8 mouse cellular contexts compared by ENCODE assay signal in genomic region chr8:106935324-106935869, GRCm38 (mm10). TPM values are rescaled to one million over a fixed set of nuclear protein-coding genes. Genes with fewer than 3 reads are reported as not detected.
DNase-seq lines count a peak whose midpoint lies in the region; ATAC-seq and TF ChIP-seq lines count a peak whose summit lies in the region.

Gene Sntb2, plus strand, starts transcription at chr8:106935750.

- no peaks in the 10 kb centered on the region for H3K36me3 ChIP-seq in forebrain, postnatal 0 days (ENCODE audit: insufficient read depth)
- no peaks in the 10 kb centered on the region; the same call in 1 of the 2 replicates for H3K36me3 ChIP-seq in lung, embryonic 16.5 days (ENCODE audit: control insufficient read depth, insufficient read depth, low read length)

- no peak for TF ChIP-seq CTCF in forebrain, postnatal 0 days (IDR thresholded peaks at IDR 0.05; ENCODE audit: low read depth)

- H3K4me3 ChIP-seq in forebrain, postnatal 0 days (ENCODE audit: low read depth, low read length) = peak within 1 kb of the TSS; percentile 78
- peak within 1 kb of the TSS; percentile 98 for H3K4me3 ChIP-seq in lung, embryonic 16.5 days (ENCODE audit: low read length)

- WGBS in forebrain, postnatal 0 days = under 1% methylated on average over 41 of the region's 41 CpGs
- WGBS in lung, embryonic 16.5 days = under 1% methylated on average over 35 of the region's 41 CpGs

- ATAC-seq in cerebellum, adult (ENCODE audit: insufficient number of reproducible peaks, low FRiP score, low TSS enrichment) = peak; percentile 73
- ATAC-seq in forebrain, postnatal 0 days = peak; percentile 88
- ATAC-seq in hematopoietic stem cell, adult 5-6 weeks (replicated peaks in 1 of 2; ENCODE audit: insufficient read depth in 1 of 2, low FRiP score in 2 of 2, low TSS enrichment in 1 of 2, low read depth in 1 of 2, poor library complexity in 2 of 2, severe bottlenecking in 2 of 2) = peak; percentile 58 to 82
- peak; percentile 90 for ATAC-seq in lung, embryonic 16.5 days (ENCODE audit: low read depth)

- peak within 1 kb of the TSS; percentile 74 for H3K9ac ChIP-seq in forebrain, postnatal 0 days
- peak within 1 kb of the TSS; percentile 96 for H3K9ac ChIP-seq in lung, embryonic 16.5 days (ENCODE audit: low read length)

- no peaks in the 10 kb centered on the region for H3K9me3 ChIP-seq in forebrain, postnatal 0 days (ENCODE audit: low read length)
- H3K9me3 ChIP-seq in lung, embryonic 16.5 days (ENCODE audit: control insufficient read depth, low read length) = no peaks in the 10 kb centered on the region

- H3K4me2 ChIP-seq in forebrain, postnatal 0 days (ENCODE audit: low read depth) = peak within 1 kb of the TSS; percentile 71
- peak within 1 kb of the TSS; percentile 86 for H3K4me2 ChIP-seq in lung, embryonic 16.5 days (ENCODE audit: low read depth, low read length)

- DNase-seq in ES-CJ7 (ENCODE audit: low read depth, low spot score) = peak; percentile 97
- peak; percentile 93 for DNase-seq in forebrain, postnatal 0 days
- peak; percentile 79 for DNase-seq in layer of hippocampus, adult 9-10 months (ENCODE audit: low spot score)
- peak; percentile 83 for DNase-seq in ovary, postnatal 10 days (ENCODE audit: low spot score)
- DNase-seq in thymus, postnatal 10 days (ENCODE audit: low spot score in 2 of 2) = peak; percentile 81 to 89

- peak within 1 kb of the TSS; percentile 72 for H3K27ac ChIP-seq in forebrain, postnatal 0 days (ENCODE audit: low read depth, low read length)
- peak within 1 kb of the TSS; percentile 89 for H3K27ac ChIP-seq in lung, embryonic 16.5 days (ENCODE audit: low read length)

- peaks cover 20% of the 10 kb centered on the region for H3K27me3 ChIP-seq in forebrain, postnatal 0 days (ENCODE audit: insufficient read depth, low read length)
- no peaks in the 10 kb centered on the region for H3K27me3 ChIP-seq in lung, embryonic 16.5 days (ENCODE audit: control insufficient read depth, insufficient read depth, low read depth, low read length)

- 0 out of 2 replicates have a peak, but pooled peaks cover 3% of the 10 kb centered on the region for H3K4me1 ChIP-seq in forebrain, postnatal 0 days (ENCODE audit: insufficient read depth)
- peaks cover 29% of the 10 kb centered on the region for H3K4me1 ChIP-seq in lung, embryonic 16.5 days (replicated peaks; ENCODE audit: control insufficient read depth, insufficient read depth, low read length)

RNA-seq across cellular contexts. Expression of gene Sntb2, which starts in this region (rescaled TPM):
- total RNA-seq in forebrain, postnatal 0 days (2014; rRNA removed) = 6.1 and 6.9 TPM in 2 replicates
- 1.7 and 3.0 TPM in 2 replicates for polyA plus RNA-seq in forebrain, postnatal 0 days (2015; fragmentation: Nextera tagmentation; extraction: Ambion mirVana)
- total RNA-seq in hematopoietic stem cell, adult 5-6 weeks (2017) = 4.0 and 8.5 TPM in 2 replicates
- 15.0 and 15.7 TPM in 2 replicates for polyA plus RNA-seq in lung, embryonic 16.5 days (2015; fragmentation: Nextera tagmentation; extraction: Ambion mirVana)

Comparison
In these comparisons a context has a peak if more than half of its experiments do, and no peak if none do; other contexts are left out.
1. Peak in every context shown above with its lines: DNase-seq, ATAC-seq, H3K4me3 ChIP-seq and H3K27ac ChIP-seq.